Mouse (Mus musculus) induced T-regulatory cell, adult 2 months (primary cell): ENCODE measurements around the gene Ankrd65.
A peak's percentile ranks its signal among the peaks of the same experiment; 100 is the strongest.
"Not testable (repeated sequence)": the region's sequence is repeated elsewhere in the genome, so short reads cannot be mapped to it uniquely, and the experiment has no call there.

Experiments
- DNase-seq: peaks from one replicate; pipeline ENCODE4 v3.0.0-alpha.2; 2012; ENCODE audit warnings: low read depth

Gene Ankrd65

DNA sequence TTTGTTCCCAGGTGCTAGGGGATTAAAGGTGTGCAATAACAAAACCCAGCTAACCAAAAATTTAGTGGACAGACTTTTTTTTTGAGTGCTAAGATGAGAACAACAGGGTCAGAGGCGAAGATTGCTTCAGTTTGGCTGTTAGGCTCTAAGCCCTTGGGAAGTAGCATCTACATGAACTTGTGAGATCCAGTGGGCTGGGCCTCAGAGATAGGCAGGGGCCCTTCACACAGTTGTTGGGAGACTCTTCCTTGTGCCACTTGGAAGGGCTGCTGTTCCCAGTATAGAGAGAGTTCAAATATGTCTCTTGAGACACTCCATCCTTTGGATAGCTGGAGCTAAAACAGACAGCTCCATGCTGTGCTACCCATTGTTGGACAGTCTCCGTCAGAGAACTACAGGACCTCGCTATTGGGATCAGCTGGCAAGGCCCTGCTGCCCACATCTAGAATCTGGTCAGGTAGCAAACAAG lies at the start of gene Ankrd65:
Gene Ankrd65 (plus strand): TSS at position 419 of the 469 bp plus-strand sequence.
- no peak for DNase-seq

DNA sequence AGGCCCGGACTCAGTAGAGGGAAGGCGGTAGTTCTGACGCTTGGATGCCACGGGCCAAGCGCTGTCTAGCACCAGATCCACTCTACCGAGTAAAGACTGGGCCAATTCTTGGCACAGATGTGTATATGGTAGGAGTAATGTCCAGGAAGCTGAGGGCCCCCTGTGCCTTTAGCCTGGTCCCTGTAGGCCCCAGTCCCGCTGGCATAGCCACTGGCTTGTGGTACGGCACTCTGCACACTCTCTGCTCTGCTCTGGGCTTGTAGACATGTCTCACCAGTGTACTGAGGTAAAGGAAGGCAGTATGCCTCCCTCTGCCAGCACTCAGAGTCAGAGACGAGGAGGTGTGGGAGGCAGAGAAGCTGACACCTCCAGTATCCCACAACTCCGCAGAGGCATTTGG lies 49.6 kb upstream of the Ankrd65 start:
- DNase-seq = not testable (repeated sequence)

DNA sequence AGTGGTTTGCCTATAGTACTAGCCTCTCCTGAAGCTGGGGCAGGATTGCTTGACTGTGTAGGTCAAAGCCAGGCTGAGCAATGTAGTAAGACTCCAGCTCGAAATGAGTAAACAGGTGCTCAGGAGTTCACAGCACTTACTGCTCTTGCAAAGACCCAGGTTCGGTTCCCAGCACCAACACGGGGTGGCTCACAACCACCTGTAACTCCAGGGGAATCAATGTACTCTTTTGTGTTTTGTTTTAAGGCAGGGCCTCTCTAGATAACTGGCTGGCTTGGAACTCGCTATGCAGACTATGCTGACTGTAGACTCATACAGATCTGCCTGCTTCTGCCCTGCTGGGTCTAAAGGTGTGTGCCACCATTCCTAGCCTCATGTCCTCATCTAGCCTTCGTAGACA lies 47.6 kb upstream of the Ankrd65 start:
- DNase-seq = no peak

DNA sequence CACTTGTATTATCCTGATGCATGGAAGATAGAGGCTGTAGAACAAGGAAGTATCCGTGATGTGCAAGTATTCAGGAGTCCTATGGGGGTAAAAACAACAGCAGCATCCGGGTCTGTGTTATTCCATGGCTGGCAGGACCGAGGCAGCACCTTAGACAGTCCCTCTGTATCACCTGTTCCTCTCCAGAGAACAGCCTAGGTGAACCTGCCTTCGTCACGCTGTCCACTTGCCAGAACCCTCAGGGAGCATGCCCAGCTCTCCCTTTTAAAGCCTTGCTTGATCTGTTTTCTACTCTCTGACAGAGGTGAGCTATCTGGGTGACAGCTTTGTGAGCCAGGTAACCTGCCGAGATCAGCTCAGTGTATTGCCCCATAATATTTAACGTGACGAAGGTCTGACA lies 45.8 kb upstream of the Ankrd65 start:
- DNase-seq = no peak

DNA sequence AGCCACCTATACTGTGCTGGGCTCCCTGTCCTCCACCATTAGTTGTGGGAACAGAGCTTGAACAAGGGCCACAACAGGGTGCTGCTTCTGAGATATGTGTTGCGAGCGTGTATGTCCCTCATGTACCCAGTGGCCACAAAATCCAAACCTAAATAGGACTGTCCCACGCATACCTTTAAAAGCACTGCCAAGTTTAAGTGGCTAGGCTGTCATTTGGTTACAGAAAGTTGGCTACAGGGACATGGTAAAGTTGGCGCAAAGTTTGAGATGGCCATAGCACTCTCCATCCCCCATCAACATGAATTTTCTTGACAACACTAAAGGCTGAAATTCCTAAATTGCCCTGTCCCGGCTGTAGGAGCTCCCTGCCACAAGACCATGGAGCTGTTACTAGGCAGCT lies 45.1 kb upstream of the Ankrd65 start:
- DNase-seq = no peak

DNA sequence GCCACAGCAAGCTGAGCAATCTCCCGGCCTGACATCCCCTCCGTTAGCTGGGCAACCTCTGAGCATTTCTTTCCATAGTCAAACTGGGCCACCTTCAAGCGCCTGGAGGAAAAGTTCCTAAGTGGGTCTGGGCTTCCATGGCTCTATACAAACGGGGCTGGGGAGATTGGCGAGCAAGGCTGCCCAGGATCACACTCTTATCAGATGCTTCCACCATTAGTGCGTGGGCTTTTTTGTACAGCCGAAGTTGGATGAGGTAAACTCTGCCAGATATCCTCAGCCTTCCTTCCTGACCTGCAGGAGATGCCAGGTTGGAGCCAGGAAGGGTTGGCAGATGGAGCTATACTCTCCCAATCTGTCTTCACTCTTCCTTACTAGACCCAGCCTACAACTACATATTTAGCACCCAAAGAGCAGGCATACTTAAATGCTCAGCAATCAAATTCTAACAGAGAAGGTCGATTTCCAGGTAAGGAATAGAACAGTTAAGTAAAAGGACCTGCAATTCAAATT lies 44.1 kb upstream of the Ankrd65 start:
- DNase-seq = no peak

DNA sequence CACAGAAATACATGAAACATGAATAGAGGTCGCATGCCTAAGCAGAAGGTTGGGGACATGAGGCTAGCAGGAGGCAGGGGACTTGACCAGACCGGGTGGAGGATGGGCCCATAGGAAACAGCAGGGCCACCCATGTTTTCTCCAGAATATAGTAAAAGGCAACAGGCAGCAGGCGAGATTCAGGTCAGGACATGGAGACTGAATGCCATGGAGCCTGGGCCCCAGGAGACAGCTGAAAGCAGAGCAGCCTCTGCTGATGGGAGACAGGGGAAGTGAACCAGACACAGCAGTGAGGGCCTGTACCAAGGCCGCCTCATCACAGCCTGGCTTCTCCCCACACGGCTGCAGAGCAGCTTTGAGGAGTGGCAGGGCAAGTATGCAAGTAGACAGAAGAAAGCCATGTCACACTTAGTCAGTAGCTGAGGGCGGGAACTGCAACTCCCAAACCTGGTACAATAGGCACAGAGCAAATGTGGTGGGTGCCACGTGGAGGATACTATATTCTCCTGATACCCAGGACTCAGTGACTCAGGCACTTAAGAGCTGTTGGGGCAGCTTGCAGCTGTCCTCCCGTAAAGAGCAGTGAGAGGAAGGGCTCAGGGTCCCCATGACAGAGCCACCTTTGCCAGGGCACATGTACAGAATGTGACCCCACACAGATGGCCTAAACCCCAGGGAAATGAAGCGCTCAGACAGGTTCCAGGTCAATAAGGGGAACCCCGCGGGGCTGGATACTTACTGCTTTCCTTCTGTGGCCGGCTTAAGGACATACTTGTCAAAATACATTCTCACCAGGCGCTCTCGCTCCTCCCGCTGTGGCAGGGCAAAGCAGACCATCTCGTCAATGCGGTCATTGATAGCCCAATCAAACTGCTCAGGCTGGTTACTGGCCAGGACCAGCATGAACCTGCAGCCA lies 43.4 kb upstream of the Ankrd65 start:
- DNase-seq = no peak

DNA sequence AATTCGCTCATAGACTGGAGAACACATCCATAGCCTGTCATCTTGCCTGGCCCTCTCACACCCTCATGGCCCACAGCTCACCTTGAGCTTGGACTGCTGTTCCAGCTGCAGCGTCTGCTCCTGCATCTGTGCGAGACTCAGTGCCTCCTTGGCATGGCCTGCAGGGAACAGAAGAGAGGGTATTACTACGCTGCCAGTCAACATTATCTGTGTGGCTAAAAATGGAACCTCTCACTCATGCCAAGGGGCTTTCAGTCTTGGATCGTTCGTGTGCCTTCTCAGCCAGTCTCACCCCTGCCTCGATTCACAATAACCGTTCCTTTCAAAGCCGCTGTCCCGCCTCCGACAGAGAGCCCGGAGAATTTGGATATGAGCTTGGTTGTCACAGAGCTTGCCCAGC lies 33.2 kb upstream of the Ankrd65 start:
- no peak for DNase-seq

DNA sequence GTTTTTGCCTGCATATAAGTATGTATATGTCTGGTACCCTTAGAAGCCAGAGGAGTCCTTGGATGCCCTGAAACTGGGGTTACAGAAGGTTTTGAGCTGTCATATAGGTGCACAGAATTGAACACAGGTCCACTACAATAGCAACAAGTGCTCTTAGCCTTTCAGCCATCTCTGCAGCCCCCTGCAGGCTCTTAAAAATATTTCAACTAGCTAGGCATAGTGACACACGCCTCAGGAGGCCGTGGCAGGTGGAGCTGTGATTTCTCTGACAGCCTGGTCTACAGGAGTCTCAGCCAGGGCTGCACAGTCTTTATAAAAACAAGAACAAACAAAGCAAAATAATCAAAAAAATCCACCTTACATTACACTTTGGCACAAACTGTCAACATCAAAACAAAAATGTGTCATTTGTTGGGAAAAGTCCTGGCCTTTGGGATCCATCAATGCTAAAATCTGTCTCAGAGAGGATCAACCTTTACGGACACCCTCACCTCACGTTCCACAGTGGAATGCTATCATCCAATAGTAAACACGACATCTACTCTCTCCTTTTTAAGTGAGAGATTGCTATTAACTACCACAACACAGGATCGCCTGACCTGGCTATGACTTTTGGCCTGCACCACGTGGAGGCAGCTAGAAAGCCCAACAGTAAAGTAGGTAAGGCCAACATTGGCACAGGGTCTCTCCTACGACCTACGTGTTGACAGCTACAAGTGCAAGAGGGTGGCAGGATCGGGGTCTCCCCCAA lies 30.2 kb upstream of the Ankrd65 start:
- peak; percentile 75 for DNase-seq

DNA sequence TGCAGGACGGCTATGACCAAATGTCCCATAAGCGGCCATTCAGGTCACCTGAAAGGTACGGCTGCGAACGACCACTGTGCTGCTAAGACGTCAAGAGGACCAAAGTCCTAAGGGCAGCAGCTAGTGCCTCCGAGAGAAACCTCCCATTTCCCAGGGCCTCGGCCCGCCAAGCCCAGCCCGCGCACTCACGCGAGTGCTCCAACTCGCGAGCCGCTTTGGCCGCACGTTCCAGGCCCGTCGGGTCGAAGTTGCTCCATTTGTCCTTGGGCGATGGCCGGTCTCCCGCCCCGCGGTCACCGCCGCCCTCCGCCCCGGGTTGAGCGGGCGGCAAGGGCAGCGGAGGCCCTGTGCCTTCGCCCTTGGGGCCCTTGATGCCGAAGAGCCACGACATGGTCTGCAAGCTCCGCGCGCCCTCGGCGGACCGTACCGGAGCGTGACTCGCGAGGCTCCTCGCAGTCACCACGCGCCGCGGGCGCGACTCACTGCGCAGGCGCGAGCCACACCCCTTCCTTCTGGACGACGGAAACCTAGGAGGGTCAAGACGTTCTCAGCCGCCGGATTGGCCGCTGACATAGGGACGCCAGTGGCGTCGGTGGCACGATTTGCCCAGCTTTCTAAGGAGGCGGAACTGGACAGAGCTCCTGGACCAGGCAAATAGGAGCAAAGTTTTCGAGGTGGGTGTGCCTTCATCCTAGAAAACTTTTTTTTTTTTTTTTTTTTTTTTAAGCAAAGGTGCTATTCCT lies 29.5 kb upstream of the Ankrd65 start, which contains the start of gene Atad3a:
Gene Atad3a (minus strand): TSS at position 481 of the 743 bp plus-strand sequence.
- peak; percentile 96 for DNase-seq

DNA sequence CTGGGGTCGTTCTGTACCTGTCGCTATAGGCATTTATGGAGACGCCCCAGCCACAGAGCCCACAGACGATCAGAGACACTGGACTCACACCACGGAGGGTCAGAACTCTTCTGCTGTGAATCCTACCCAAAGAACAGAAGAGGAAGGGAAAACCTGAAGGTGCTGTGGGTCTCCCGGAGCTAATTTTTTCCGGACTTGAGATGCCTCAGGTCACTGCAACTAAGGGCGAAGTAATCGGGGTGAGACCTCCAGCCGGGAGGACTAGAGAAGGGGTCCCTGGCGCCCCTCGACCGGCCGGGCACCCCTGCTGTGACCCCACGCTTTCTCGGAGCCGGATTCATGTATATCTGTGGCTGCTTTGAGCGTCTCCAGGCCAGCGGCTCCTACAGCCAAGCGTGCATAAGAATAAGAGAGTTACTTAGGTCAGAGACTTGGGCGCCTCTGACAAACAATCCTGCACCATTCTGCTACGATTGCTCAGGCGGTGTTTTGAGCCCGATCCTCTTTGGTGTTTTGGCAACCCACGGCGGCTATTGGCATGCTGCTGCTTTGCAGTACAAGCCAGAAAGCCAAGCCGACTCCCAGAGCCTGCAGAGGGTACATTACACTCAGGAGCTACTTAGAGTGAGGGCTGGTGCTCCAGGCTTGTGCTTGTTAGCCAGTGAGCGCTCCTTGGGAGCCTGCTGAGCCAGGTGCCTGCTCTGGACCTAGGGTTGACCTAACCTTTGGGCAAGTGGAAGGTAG lies 28.7 kb upstream of the Ankrd65 start:
- no peak for DNase-seq

DNA sequence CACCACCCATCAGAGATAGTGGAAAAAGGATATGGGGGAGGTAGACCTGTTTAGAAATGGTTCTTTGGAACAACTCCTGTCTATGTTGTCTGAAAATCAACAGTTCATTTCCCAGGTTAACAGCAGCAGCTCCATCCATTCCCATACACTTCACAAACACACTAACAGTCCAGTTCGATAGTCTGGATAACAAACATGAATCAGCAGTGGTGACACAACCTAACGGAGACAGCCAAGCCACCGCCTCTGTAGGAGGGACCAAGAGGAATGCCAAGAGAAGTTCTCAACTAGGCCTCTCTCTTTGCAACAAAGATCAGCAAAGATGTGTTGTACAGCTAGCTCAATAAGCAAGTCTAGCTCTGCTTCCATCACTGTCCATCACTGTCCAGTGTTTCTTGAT lies 27.9 kb upstream of the Ankrd65 start:
- DNase-seq = no peak

DNA sequence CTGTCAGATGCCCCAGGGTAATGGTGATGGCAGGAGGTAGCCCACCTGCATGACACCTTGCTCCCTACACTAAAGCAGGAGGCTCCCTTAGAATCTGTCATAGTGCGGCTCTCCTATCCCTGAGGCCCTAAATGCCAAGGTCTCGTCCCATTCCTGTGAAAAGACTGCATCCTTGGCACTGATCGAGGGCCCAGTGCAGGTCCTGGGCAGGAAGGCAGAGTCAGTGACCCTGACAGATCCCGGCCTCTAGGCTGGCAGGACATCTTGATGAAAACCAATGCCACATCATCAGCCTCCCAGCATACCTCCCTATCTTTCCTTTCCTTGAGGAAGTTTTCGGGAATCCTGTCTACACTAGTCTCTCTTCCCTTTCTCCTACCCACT lies 20.8 kb upstream of the Ankrd65 start:
- no peak for DNase-seq

DNA sequence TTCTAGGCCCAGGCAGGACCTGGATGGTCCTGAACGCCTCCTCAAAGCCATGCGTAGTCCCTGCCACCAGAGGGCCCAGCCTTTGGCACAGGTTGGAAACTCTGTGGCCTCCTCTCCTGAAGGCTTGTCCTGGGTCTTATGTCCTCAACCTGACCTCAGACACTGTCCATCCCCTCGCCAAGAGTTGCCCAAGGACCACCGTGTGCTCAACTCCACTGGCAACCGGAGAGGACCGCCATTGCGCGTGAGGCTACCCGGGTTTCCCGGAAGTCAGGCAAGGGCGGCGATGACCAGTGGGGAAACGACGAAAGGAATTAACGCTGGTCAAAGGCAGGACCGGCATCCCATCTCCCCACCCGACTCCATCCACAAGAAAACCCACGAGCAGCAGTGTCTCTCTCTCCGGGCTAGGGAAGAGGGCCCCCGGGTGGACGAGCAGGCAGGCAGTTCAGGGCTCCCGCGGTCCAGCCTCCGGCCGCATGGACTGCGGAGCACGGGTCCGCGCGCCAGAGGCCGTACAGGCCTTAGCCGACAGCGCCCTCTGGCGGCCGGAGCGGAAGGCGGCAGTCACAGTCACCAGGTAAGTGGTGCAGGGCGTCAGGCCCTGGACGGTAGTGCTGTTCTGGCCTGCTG lies 20.2 kb upstream of the Ankrd65 start:
- DNase-seq = peak; percentile 88

DNA sequence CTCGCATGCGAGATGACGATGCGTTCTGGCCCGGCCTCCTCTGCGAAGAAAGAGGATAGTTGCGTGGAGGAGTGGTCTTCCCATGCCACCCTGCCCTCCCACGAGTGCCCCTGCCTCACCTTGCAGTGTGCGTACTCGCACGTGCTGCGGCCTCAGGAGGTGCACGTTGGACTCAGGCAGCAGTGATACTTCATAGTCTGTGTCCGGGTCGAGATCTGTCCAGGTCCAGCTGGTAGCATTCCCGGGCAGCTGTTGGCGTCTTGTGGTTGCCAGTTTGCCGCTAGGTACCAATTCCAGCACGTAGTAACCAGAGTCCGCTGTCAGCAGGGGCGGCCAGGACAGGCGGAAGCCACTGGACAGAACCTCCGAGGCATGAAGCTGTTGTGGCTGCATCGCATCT lies 19.6 kb upstream of the Ankrd65 start:
- no peak for DNase-seq

DNA sequence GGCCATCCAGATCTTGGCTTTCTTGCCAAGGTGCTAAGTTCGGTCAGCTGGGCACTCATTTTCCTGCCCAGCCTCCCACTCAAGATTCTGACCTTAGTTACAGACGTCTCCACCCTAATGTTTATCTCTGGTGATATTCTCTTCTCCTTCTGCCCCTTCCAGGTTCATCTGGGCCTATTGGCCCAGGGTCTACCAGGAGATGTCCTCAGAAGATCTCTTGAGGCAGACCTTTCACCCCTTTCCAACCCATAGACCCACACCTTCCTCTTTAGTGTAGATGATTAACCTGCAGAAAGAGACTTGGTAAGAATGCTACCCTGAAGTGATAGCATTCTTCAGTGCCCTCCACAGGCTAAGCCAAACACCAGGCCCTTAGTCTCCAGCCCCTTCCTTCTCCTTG lies 18.5 kb upstream of the Ankrd65 start:
- DNase-seq = no peak

DNA sequence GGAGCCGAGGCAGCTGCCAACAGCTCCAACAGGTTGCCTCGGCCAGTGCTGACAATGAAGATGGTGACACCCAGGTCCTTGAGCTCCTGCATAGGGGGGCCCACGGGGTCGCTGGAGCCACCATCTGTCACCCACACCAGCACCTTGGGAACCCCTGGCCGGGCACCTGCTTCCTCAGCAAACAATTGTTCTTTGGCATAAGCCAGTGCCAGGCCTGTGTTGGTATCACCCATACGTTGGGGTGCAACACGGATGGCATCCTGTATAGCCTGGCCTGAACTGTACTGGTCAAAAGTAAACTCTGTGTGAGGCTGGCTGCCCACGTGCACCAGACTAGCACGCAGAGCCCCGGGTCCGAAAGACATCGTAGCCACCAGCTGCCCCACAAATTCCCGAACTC lies 17.5 kb upstream of the Ankrd65 start:
- DNase-seq = no peak

DNA sequence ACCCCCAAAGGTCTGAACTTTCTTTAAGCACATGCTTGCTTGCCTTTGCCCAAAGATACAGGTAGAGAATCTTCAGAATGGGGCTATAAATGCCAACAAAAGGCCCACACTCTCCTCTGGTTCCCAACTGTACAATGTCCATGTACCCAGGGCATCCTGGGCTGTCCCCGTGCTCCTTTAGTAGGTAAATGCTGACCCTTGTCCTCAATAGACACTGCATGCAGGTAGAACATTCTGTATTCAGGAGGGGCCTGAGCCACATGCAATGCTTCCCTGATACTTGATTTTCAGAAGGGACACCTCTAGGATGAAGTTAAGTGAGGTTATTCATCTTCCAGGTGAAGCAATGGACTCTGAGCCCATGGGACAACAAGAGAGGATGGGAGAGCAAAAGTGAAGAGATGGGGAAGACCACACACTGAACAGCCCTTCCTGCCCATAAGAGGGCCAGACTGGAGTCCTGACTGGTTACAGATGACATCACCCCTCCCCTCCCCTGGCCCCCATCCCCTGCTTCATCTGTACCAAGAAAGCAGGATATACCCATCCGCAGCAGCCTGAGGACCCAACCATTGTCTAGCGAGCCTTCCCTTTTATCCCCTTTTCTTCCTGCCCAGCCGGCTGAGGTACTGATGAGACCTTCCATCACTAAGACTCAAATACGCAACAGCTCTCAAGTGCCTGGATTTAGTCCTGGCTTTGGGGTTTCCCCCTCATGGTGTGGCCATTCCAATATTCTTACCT lies 16.7 kb upstream of the Ankrd65 start:
- DNase-seq = peak; percentile 30

DNA sequence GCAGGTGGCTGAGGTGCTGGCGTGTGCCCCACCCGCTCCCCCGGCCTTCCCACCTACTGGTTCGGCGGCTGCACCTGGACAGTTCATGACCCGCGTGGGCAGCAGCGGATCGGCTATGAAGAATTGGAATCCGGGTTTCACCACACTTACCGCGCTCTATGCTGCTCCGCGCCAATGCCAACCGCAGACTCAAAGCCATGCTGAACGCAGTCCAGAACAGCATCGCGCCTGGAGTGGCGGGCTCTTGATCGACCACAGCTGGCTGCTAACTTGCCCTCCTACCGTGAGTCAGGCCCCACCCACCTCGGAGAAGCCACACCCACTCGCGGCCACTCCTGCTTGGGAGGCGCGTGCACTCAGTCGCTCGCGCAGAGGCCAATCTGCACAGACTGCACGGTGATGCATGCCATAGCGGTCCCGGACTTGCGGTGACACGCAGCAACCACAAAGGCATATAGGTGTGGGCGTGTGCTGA lies 15.9 kb upstream of the Ankrd65 start, which contains the start of gene Vwa1:
Gene Vwa1 (minus strand): TSS at position 419 of the 475 bp plus-strand sequence.
- peak; percentile 86 for DNase-seq
